Mouse (Mus musculus): ENCODE measurements around the gene Vwa2. TPM values are rescaled to one million over a fixed set of nuclear protein-coding genes. Genes with fewer than 3 reads are reported as not detected.

The Vwa2 gene
- polyA plus RNA-seq, 1 experiment from 2014 or later, result 0.07 TPM

DNA sequence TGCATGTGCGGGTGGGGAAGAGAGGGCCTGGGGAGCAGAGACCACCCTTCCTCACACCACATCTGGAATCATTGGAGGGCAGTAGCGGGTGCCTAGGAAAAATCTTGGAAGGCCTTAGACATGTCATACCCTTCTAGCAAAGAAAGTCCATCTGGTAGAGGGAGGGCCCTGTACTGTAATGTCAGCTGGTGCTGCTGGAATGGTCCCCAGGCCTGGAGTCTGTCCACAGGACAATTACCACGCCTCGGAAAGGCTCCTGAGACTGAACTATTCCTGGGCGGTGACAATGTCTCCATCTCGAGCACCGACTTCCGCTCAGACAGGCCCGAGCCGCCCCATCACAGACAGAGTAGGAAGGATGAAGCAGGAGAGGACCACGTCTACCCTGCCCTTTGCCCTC is 66.5 kb downstream of the Vwa2 start:
- ATAC-seq, result no peak
- Histone ChIP-seq H3K27ac (ENCODE audit: low read depth, low read length) (no peak overlapping the region), H3K4me3 (ENCODE audit: low read depth, low read length) (no peak overlapping the region), H3K9ac (ENCODE audit: low read depth, low read length) (no peak overlapping the region), H3K36me3 (ENCODE audit: control insufficient read depth, insufficient read depth) (no peaks in the 10 kb centered on the region), H3K4me1 (replicated peaks; ENCODE audit: control insufficient read depth, insufficient read depth, low read length) (no peaks in the 10 kb centered on the region), H3K4me2 (replicated peaks; ENCODE audit: low read depth) (no peak overlapping the region), H3K27me3 (replicated peaks; ENCODE audit: control insufficient read depth, insufficient read depth, low read length) (no peaks in the 10 kb centered on the region), H3K9me3 (ENCODE audit: control insufficient read depth) (no peaks in the 10 kb centered on the region)
- no peak for TF ChIP-seq CTCF (IDR thresholded peaks at IDR 0.05; ENCODE audit: low read depth)
- WGBS, result 78% methylated on average over 11 of the region's 11 CpGs

DNA sequence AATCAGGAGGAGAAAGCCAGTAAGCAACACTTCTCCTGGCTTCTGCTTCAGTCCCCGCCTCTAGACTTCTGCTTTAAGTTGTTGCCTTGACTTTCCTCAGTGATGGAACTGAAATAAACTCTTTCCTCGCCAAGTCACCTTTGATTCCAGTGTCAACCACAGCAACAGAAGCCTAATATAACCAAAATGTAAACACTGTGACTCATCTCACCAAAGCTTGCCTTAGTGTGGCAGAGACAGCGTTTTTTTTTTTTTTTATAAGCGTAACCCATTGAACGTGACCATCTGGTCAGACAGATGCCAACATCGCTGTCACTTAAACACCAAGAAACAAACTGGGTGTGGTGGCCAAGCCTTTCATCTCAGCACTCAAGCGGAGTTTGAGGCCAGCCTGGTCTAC is 68.2 kb downstream of the Vwa2 start:
- H3K9ac ChIP-seq (ENCODE audit: low read depth, low read length), result no peak overlapping the region
- WGBS, result 86% methylated on average over 7 of the region's 7 CpGs

DNA sequence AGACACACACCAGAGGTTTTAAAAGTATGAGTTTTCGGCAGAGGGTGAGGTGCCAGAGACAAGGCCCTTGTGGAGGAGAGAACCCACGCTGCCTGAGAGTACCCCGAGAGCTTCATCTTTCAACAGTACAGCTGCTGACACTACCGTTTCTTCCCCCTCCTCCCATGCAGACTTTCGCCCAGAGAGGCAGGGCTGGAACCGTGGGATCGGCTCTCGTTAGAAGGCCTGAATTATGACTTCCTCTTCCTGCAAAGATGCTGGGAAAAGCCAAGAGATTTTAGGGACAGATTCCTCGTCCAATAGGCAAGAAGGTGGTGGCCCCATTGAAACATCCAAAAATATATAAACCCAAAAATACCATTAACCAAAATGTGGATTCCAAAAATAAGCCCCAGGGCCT is 70.2 kb downstream of the Vwa2 start:
- Histone ChIP-seq H3K4me2 (replicated peaks; ENCODE audit: low read depth) (no peak overlapping the region), H3K27me3 (replicated peaks; ENCODE audit: control insufficient read depth, insufficient read depth, low read length) (no peaks in the 10 kb centered on the region), H3K27ac (ENCODE audit: low read depth, low read length) (peak overlapping the region; percentile 23; the same call in 1 of the 2 replicates), H3K36me3 (ENCODE audit: control insufficient read depth, insufficient read depth) (no peaks in the 10 kb centered on the region), H3K4me1 (replicated peaks; ENCODE audit: control insufficient read depth, insufficient read depth, low read length) (no peaks in the 10 kb centered on the region), H3K9me3 (ENCODE audit: control insufficient read depth) (no peaks in the 10 kb centered on the region), H3K4me3 (ENCODE audit: low read depth, low read length) (no peak overlapping the region), H3K9ac (ENCODE audit: low read depth, low read length) (no peak overlapping the region)
- no peak for TF ChIP-seq CTCF (IDR thresholded peaks at IDR 0.05; ENCODE audit: low read depth)
- no peak for ATAC-seq
- WGBS, result 62% methylated on average over 9 of the region's 9 CpGs

More for the DNA sequence above, 68.2 kb downstream of the Vwa2 start:
- Histone ChIP-seq H3K9me3 (ENCODE audit: control insufficient read depth) (no peaks in the 10 kb centered on the region), H3K4me1 (replicated peaks; ENCODE audit: control insufficient read depth, insufficient read depth, low read length) (no peaks in the 10 kb centered on the region), H3K36me3 (ENCODE audit: control insufficient read depth, insufficient read depth) (no peaks in the 10 kb centered on the region), H3K4me3 (ENCODE audit: low read depth, low read length) (no peak overlapping the region), H3K27ac (ENCODE audit: low read depth, low read length) (no peak overlapping the region), H3K27me3 (replicated peaks; ENCODE audit: control insufficient read depth, insufficient read depth, low read length) (no peaks in the 10 kb centered on the region), H3K4me2 (replicated peaks; ENCODE audit: low read depth) (no peak overlapping the region)
- ATAC-seq, result no peak
- no peak for TF ChIP-seq CTCF (IDR thresholded peaks at IDR 0.05; ENCODE audit: low read depth)

DNA sequence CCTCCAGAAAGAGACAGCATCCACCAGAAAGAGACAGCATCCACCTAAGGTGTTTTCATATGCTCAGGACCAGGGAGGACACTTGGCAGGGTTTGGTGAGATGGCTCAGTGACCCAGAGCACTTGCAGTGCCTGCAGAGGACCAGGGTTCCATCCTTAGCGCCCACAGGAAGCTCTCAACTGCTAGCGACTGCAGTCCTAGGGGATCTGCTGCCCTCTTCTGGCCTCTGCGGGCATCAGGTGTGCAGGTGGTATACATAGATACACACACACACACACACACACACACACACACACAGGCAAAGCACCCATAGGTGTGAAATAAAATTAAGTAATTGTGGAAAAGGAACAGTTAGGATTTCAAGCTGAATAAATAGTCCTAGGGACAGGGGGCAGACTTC is 70.8 kb downstream of the Vwa2 start:
- 97% methylated on average over 3 of the region's 3 CpGs for WGBS
- no peak overlapping the region for H3K9ac ChIP-seq (ENCODE audit: low read depth, low read length)
- no peaks in the 10 kb centered on the region for H3K4me1 ChIP-seq (replicated peaks; ENCODE audit: control insufficient read depth, insufficient read depth, low read length)
- no peak overlapping the region for H3K27ac ChIP-seq (ENCODE audit: low read depth, low read length)
- TF ChIP-seq CTCF (IDR thresholded peaks at IDR 0.05; ENCODE audit: low read depth), result 0 out of 2 replicates have a peak, but pooled peaks have one; percentile 9
- no peak for ATAC-seq
- no peaks in the 10 kb centered on the region for H3K36me3 ChIP-seq (ENCODE audit: control insufficient read depth, insufficient read depth)
- H3K9me3 ChIP-seq (ENCODE audit: control insufficient read depth), result no peaks in the 10 kb centered on the region
- H3K4me3 ChIP-seq (ENCODE audit: low read depth, low read length), result no peak overlapping the region
- no peak overlapping the region for H3K4me2 ChIP-seq (replicated peaks; ENCODE audit: low read depth)
- no peaks in the 10 kb centered on the region for H3K27me3 ChIP-seq (replicated peaks; ENCODE audit: control insufficient read depth, insufficient read depth, low read length)

DNA sequence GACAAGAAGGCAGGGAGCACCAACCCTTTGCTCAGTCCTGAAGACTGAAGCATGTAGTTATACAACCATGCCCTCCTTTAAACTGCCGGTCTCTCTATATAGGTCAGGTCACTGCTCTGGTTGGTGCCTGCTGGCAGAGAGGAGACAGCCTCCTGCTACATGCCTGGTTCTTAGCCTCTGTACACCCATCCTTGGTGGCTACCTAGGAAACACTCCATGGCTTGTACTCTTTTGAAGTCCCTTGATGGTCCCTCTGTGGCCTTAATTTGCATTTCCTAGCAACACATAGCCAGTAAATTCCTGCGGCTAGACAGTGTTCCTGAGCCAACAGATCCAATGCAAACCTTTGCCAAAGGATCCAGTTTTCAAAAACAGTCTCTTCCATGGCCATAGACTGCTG is 71.6 kb downstream of the Vwa2 start:
- no peak for TF ChIP-seq CTCF (IDR thresholded peaks at IDR 0.05; ENCODE audit: low read depth)
- Histone ChIP-seq H3K36me3 (ENCODE audit: control insufficient read depth, insufficient read depth) (no peaks in the 10 kb centered on the region), H3K27ac (ENCODE audit: low read depth, low read length) (no peak overlapping the region), H3K4me1 (replicated peaks; ENCODE audit: control insufficient read depth, insufficient read depth, low read length) (no peaks in the 10 kb centered on the region), H3K9me3 (ENCODE audit: control insufficient read depth) (no peaks in the 10 kb centered on the region), H3K9ac (ENCODE audit: low read depth, low read length) (no peak overlapping the region), H3K4me2 (replicated peaks; ENCODE audit: low read depth) (no peak overlapping the region), H3K4me3 (ENCODE audit: low read depth, low read length) (no peak overlapping the region), H3K27me3 (replicated peaks; ENCODE audit: control insufficient read depth, insufficient read depth, low read length) (no peaks in the 10 kb centered on the region)
- no peak for ATAC-seq
- WGBS, result 87% methylated on average over 2 of the region's 2 CpGs

DNA sequence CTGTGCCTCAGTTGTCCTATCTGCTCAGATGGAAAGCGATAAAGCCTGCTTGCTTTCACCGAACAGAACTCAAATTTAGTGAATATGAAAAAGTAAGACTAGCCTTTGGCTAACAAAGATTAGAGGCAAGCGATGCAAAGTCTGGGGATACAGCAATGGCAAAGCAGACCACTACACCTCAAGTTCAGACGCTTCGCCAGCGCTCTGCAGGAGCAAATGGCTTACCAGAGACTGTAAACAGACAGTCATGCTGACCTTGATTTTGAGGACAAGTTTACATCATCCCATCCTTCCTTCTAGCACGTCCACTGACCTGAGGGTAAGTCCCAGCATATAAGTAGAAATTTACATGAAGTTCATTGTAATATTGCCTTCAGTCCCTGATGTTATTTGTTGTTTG is 72.2 kb downstream of the Vwa2 start:
- Histone ChIP-seq H3K9ac (ENCODE audit: low read depth, low read length) (no peak overlapping the region), H3K4me3 (ENCODE audit: low read depth, low read length) (no peak overlapping the region), H3K4me1 (replicated peaks; ENCODE audit: control insufficient read depth, insufficient read depth, low read length) (no peaks in the 10 kb centered on the region), H3K36me3 (ENCODE audit: control insufficient read depth, insufficient read depth) (no peaks in the 10 kb centered on the region), H3K27ac (ENCODE audit: low read depth, low read length) (no peak overlapping the region), H3K27me3 (replicated peaks; ENCODE audit: control insufficient read depth, insufficient read depth, low read length) (no peaks in the 10 kb centered on the region), H3K4me2 (replicated peaks; ENCODE audit: low read depth) (no peak overlapping the region), H3K9me3 (ENCODE audit: control insufficient read depth) (no peaks in the 10 kb centered on the region)
- TF ChIP-seq CTCF (IDR thresholded peaks at IDR 0.05; ENCODE audit: low read depth), result no peak
- WGBS, result 86% methylated on average over 7 of the region's 7 CpGs
- ATAC-seq, result no peak

DNA sequence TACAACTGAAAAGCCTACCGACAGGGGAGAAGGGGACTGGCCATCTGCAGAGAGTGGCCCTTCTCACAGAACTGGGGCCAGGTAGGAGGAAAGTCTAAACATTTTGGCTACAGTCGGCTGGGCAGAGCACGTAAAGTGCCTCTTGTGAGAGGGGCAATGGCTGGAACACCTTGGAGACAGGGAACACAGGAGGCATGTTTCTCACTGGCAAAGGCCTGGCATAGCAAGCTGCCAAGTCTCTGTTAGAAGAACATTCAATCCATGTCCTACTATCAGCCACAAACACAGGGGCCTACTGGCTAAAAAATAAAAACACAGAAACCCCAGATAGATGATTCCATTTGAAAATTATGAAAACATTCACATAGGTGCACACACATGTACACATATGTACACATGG is 72.7 kb downstream of the Vwa2 start:
- Histone ChIP-seq H3K9me3 (ENCODE audit: control insufficient read depth) (no peaks in the 10 kb centered on the region), H3K4me1 (replicated peaks; ENCODE audit: control insufficient read depth, insufficient read depth, low read length) (no peaks in the 10 kb centered on the region), H3K27ac (ENCODE audit: low read depth, low read length) (no peak overlapping the region), H3K36me3 (ENCODE audit: control insufficient read depth, insufficient read depth) (no peaks in the 10 kb centered on the region), H3K27me3 (replicated peaks; ENCODE audit: control insufficient read depth, insufficient read depth, low read length) (no peaks in the 10 kb centered on the region), H3K4me3 (ENCODE audit: low read depth, low read length) (no peak overlapping the region), H3K4me2 (replicated peaks; ENCODE audit: low read depth) (no peak overlapping the region), H3K9ac (ENCODE audit: low read depth, low read length) (no peak overlapping the region)
- 83% methylated on average over 3 of the region's 3 CpGs for WGBS
- TF ChIP-seq CTCF (IDR thresholded peaks at IDR 0.05; ENCODE audit: low read depth), result no peak
- no peak for ATAC-seq

Data from intestine, postnatal 0 days (tissue).